Mouse (Mus musculus): Measurements from ENCODE around the gene Col6a4.

- TF ChIP-seq POLR2A (IDR thresholded peaks at IDR 0.05; ENCODE audit: borderline replicate concordance, low read depth, low read length), result no peak
- no peak for TF ChIP-seq CTCF (IDR thresholded peaks at IDR 0.05; ENCODE audit: low read depth, low read length)
Measured at GRCm38 (mm10) chr9:105972031-105972430, 124.6 kb downstream of the Col6a4 start.

Measured in bone marrow macrophage, adult 2 months (primary cell).